Mouse (Mus musculus) gastrocnemius, adult 8-10 months (tissue): ENCODE data around the gene Vcan. TPM values are rescaled to one million over a fixed set of nuclear protein-coding genes. Genes with fewer than 3 reads are reported as not detected.

Experiments used
- DNase-seq, 2 experiments: peaks; one replicate each; pipeline ENCODE4 v3.0.0; 2022; ENCODE audit warnings: low spot score in 2 of 2
- total RNA-seq, 4 experiments: library from RNA; stranded (reverse); gene quantifications; 2 replicates each; pipeline ENCODE4 v1.2.4; 2022

The Vcan gene
- total RNA-seq, 4 experiments from 2014 or later: 1.9 to 3.6 (median 3.1) TPM

DNA sequence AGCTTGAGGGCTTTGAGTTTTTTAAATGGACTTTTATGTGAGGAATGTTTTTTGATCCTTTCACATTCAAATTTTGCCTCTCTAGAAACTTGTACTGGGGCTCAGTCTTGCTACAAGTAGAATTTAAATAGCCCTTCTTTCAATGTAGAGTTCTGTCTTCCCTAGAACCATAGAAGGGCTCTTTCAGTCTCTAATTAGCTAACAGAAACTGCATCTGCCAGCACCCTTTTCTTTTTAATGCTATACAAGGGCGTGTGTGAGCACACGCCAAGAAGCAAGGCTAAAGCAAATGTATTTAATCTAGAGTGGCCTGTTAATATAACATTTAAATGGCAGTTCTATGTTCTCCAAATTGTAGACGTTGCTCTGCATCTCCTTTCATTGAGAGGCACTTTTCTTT, 134.9 kb downstream of the Vcan start:
- DNase-seq: no peak

Other genes starting within 250 kb of the Vcan start
- gene Hapln1, start 202.7 kb downstream of the Vcan start, total RNA-seq: under 1 TPM in 1 of 4 experiments, not detected in 3; 0.07 TPM